Mouse (Mus musculus) bone marrow macrophage, adult 2 months (primary cell): ENCODE measurements around the gene Fndc8.

ENCODE experiments used
- CTCF ChIP-seq: IDR thresholded peaks from 2 replicates; pipeline ENCODE4 v1.5.1; 2012; ENCODE audit warnings: low read depth, mild to moderate bottlenecking, low read length, moderate library complexity
- POLR2A ChIP-seq: IDR thresholded peaks from 2 replicates; pipeline ENCODE4 v1.6.1; 2012; ENCODE audit warnings: mild to moderate bottlenecking, low read depth, low read length, borderline replicate concordance

- TF ChIP-seq POLR2A: no peak
- TF ChIP-seq CTCF: no peak
Observed at GRCm38 (mm10) chr11:82863488-82863931, 28.4 kb upstream of the Fndc8 start.
